Mouse (Mus musculus): ENCODE measurements at regions not wholly inside any gene's neighbourhood (a gene's known extent, or its start where the extent isn't known, plus 50 kb on each side); places are given as distances from the start of the nearest gene placed in this dataset.
A peak's percentile ranks its signal among the peaks of the same experiment; 100 is the strongest.

- no peak overlapping the region for H3K27ac ChIP-seq (ENCODE audit: low read depth)
- 87% methylated on average over 2 of the region's 2 CpGs for WGBS
- H3K9ac ChIP-seq = no peak overlapping the region
- H3K4me1 ChIP-seq (ENCODE audit: insufficient read depth) = no peaks in the 10 kb centered on the region
- ATAC-seq (ENCODE audit: insufficient read depth) = no peak
- H3K27me3 ChIP-seq (ENCODE audit: insufficient read depth, low read length) = no peaks in the 10 kb centered on the region
- no peaks in the 10 kb centered on the region for H3K36me3 ChIP-seq (ENCODE audit: insufficient read depth)
- no peak for TF ChIP-seq CTCF (IDR thresholded peaks at IDR 0.05; ENCODE audit: low read depth)
- H3K4me3 ChIP-seq (ENCODE audit: low read depth, low read length) = no peak overlapping the region
- no peak overlapping the region for H3K4me2 ChIP-seq
- DNase-seq = peak; percentile 0
- no peaks in the 10 kb centered on the region for H3K9me3 ChIP-seq (ENCODE audit: low read depth, low read length)
Observed at GRCm38 (mm10) chrX:121533360-121533759, 863.8 kb downstream of the Nap1l3 start.

DNA sequence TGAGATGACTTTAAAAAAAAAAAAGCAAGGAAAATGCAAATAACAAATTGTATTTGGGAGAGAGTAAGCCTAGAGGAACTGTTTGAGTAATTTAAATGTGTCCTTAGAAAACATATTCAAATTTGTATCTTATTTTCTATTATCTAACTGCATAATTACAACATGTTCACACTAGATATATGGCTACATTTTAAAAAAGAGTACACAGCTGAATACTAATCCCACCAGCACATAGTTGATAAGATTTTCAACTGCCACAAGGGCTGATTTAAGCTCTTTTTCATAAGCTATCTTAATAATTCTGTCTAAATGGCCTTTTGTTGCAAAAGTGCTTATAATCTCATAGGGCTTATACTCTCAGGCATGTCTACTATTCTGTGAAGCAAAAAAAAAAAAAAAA lies 877.4 kb downstream of the Nap1l3 start:
- H3K4me1 ChIP-seq (ENCODE audit: insufficient read depth) = no peaks in the 10 kb centered on the region
- ATAC-seq (ENCODE audit: insufficient read depth) (no peak), DNase-seq (no peak)
- H3K36me3 ChIP-seq (ENCODE audit: insufficient read depth) = no peaks in the 10 kb centered on the region
- no peaks in the 10 kb centered on the region for H3K9me3 ChIP-seq (ENCODE audit: low read depth, low read length)
- H3K9ac ChIP-seq = no peak overlapping the region
- no peak overlapping the region for H3K27ac ChIP-seq (ENCODE audit: low read depth)
- no peak overlapping the region for H3K4me2 ChIP-seq
- TF ChIP-seq CTCF (IDR thresholded peaks at IDR 0.05; ENCODE audit: low read depth) = no peak
- no peak overlapping the region for H3K4me3 ChIP-seq (ENCODE audit: low read depth, low read length)
- no peaks in the 10 kb centered on the region for H3K27me3 ChIP-seq (ENCODE audit: insufficient read depth, low read length)

GRCm38 (mm10) chrX:121497727-121498126 lies 899.5 kb downstream of the Nap1l3 start:
- Histone ChIP-seq H3K27ac (ENCODE audit: low read depth) (no peak overlapping the region), H3K36me3 (ENCODE audit: insufficient read depth) (no peaks in the 10 kb centered on the region), H3K9me3 (ENCODE audit: low read depth, low read length) (no peaks in the 10 kb centered on the region), H3K4me3 (ENCODE audit: low read depth, low read length) (no peak overlapping the region), H3K4me2 (no peak overlapping the region), H3K27me3 (ENCODE audit: insufficient read depth, low read length) (no peaks in the 10 kb centered on the region), H3K4me1 (ENCODE audit: insufficient read depth) (no peaks in the 10 kb centered on the region), H3K9ac (no peak overlapping the region)
- TF ChIP-seq CTCF (IDR thresholded peaks at IDR 0.05; ENCODE audit: low read depth) = no peak
- WGBS = 18% methylated on average over 2 of the region's 2 CpGs
- DNase-seq (peak; percentile 76), ATAC-seq (ENCODE audit: insufficient read depth) (peak; percentile 56; the same call in 1 of the 2 replicates)

DNA sequence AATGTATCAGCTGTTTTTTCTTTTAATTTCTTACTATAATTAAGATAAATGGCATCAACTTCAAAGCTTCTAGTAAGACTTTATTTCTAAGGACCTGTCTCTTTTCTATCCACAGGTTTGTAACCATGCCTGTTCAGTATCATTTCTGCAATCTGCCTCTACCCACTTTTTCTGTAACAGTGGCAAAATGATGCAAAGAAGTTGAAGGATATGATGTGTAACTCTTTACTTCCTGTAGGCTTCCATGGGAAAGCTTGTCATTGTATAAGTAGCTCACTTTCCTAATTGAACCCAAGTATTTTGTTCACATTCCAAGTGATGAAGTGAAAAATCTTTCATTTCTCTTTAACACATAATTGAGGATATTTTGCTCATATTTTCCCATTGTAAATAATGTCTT lies 900.0 kb downstream of the Nap1l3 start:
- no peak overlapping the region for H3K27ac ChIP-seq (ENCODE audit: low read depth)
- H3K4me2 ChIP-seq = no peak overlapping the region
- no peaks in the 10 kb centered on the region for H3K9me3 ChIP-seq (ENCODE audit: low read depth, low read length)
- no peaks in the 10 kb centered on the region for H3K27me3 ChIP-seq (ENCODE audit: insufficient read depth, low read length)
- ATAC-seq (ENCODE audit: insufficient read depth) = no peak
- no peak overlapping the region for H3K9ac ChIP-seq
- no peaks in the 10 kb centered on the region for H3K36me3 ChIP-seq (ENCODE audit: insufficient read depth)
- no peak for DNase-seq
- no peak for TF ChIP-seq CTCF (IDR thresholded peaks at IDR 0.05; ENCODE audit: low read depth)
- no peaks in the 10 kb centered on the region for H3K4me1 ChIP-seq (ENCODE audit: insufficient read depth)
- no peak overlapping the region for H3K4me3 ChIP-seq (ENCODE audit: low read depth, low read length)

- Histone ChIP-seq H3K36me3 (ENCODE audit: insufficient read depth) (no peaks in the 10 kb centered on the region), H3K4me2 (no peak overlapping the region), H3K9me3 (ENCODE audit: low read depth, low read length) (no peaks in the 10 kb centered on the region), H3K4me3 (ENCODE audit: low read depth, low read length) (no peak overlapping the region), H3K27me3 (ENCODE audit: insufficient read depth, low read length) (no peaks in the 10 kb centered on the region), H3K4me1 (ENCODE audit: insufficient read depth) (no peaks in the 10 kb centered on the region), H3K27ac (ENCODE audit: low read depth) (no peak overlapping the region), H3K9ac (no peak overlapping the region)
- 6% methylated on average over 4 of the region's 4 CpGs for WGBS
- DNase-seq (peak; percentile 74), ATAC-seq (ENCODE audit: insufficient read depth) (peak; percentile 99)
- peak; percentile 1; the same call in 1 of the 2 replicates for TF ChIP-seq CTCF (IDR thresholded peaks at IDR 0.05; ENCODE audit: low read depth)
Observed at GRCm38 (mm10) chrX:121479402-121479989, 917.7 kb downstream of the Nap1l3 start.

DNA sequence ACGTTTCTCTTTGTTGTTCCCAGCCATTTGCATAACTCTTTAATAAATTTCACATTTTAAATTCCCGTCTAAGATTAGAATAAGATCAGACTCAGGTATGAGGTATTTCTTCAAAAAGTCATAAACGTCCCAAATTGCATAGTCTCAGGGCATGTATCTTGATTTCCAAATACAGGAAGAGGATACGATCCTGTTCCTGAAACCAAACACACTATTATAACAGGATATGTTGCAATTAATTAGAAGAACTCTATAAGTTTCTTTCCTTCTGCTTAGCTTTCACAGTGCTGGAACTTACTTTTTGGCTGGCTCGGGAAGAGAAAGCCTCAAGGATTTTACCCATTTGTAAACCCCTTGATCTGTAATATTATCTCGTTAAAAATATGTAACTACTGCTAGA lies 968.1 kb downstream of the Nap1l3 start:
- H3K9ac ChIP-seq = no peak overlapping the region
- no peaks in the 10 kb centered on the region for H3K9me3 ChIP-seq (ENCODE audit: low read depth, low read length)
- no peak overlapping the region for H3K27ac ChIP-seq (ENCODE audit: low read depth)
- ATAC-seq (ENCODE audit: insufficient read depth) = no peak
- DNase-seq = no peak
- no peaks in the 10 kb centered on the region for H3K4me1 ChIP-seq (ENCODE audit: insufficient read depth)
- no peak overlapping the region for H3K4me3 ChIP-seq (ENCODE audit: low read depth, low read length)
- H3K4me2 ChIP-seq = no peak overlapping the region
- 81% methylated on average over 6 of the region's 6 CpGs for WGBS
- no peak for TF ChIP-seq CTCF (IDR thresholded peaks at IDR 0.05; ENCODE audit: low read depth)
- H3K27me3 ChIP-seq (ENCODE audit: insufficient read depth, low read length) = no peaks in the 10 kb centered on the region
- H3K36me3 ChIP-seq (ENCODE audit: insufficient read depth) = no peaks in the 10 kb centered on the region

Measured in lung, embryonic 14.5 days (tissue).